Mouse (Mus musculus): ENCODE measurements around the gene Ttc37. TPM values are rescaled to one million over a fixed set of nuclear protein-coding genes. Genes with fewer than 3 reads are reported as not detected.
A peak's percentile ranks its signal among the peaks of the same experiment; 100 is the strongest.

Gene Ttc37
- polyA plus RNA-seq, 1 experiment from 2014 or later = 8.0 TPM

DNA sequence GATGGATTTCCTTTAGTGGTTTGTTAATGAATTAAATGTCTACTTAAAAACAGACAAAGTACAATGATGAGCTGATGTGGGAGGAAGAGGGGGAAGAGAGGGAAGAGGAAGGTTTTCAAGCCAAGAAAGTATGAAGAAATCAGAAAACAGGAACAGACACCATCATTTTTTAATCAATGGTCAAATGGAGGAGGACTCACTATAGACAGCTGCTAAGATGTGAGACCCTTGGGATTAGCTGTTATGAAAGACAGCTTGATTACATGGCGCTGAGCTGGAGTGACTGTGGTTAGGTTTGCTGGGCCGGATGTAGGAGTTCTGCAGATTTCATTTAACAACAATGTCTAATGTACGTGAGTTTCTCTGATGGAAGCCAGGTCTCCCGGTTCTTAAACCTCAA is 35.0 kb upstream of the Ttc37 start:
- Histone ChIP-seq H3K9me3 (replicated peaks; ENCODE audit: control insufficient read depth, low read length) (no peaks in the 10 kb centered on the region), H3K4me3 (ENCODE audit: low read length) (no peak overlapping the region), H3K27ac (ENCODE audit: low read length) (no peak overlapping the region), H3K4me1 (ENCODE audit: control insufficient read depth, insufficient read depth, low read length) (no peaks in the 10 kb centered on the region), H3K27me3 (ENCODE audit: control insufficient read depth, insufficient read depth, low read length) (no peaks in the 10 kb centered on the region), H3K36me3 (ENCODE audit: control insufficient read depth, insufficient read depth) (peaks cover 3% of the 10 kb centered on the region; the same call in 1 of the 2 replicates), H3K9ac (ENCODE audit: low read length) (no peak overlapping the region), H3K4me2 (ENCODE audit: low read depth, low read length) (no peak overlapping the region)
- no peak for ATAC-seq (replicated peaks; ENCODE audit: extremely low read depth, insufficient read depth, low FRiP score)
- WGBS = 84% methylated on average over 4 of the region's 4 CpGs

DNA sequence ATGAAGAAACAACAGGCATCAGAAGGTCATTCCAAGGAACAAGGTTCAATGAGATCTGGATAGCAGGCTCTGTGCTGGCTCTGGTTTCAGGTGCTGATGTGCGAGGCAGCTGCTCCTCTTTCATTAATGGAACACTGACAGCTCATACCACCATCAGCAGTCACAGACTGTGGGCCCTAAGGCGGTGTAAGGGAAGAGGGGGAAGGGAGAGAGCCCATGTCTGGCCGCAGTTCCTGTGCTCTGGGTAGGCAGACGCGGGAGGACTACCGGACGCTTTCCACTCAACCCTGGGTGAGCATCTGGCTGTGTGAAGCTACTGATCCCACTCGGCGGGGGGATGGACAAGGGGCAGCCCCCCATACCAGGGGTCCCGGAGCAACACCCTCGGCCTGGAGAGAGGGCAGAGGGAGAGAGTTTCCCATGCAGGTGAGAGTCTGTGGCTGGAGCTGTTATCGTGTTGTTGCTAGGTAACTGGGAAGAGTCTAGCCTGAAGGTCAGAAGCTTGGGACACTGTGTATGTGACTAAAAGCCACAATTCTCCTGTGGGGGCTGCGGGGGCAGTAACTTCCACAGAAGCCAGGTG is 34.1 kb upstream of the Ttc37 start:
- no peaks in the 10 kb centered on the region for H3K4me1 ChIP-seq (ENCODE audit: control insufficient read depth, insufficient read depth, low read length)
- no peaks in the 10 kb centered on the region for H3K9me3 ChIP-seq (replicated peaks; ENCODE audit: control insufficient read depth, low read length)
- no peaks in the 10 kb centered on the region for H3K27me3 ChIP-seq (ENCODE audit: control insufficient read depth, insufficient read depth, low read length)
- no peak overlapping the region for H3K27ac ChIP-seq (ENCODE audit: low read length)
- ATAC-seq (replicated peaks; ENCODE audit: extremely low read depth, insufficient read depth, low FRiP score) = 0 out of 2 replicates have a peak, but pooled peaks have one; percentile 23
- peaks cover 3% of the 10 kb centered on the region; the same call in 1 of the 2 replicates for H3K36me3 ChIP-seq (ENCODE audit: control insufficient read depth, insufficient read depth)
- H3K4me3 ChIP-seq (ENCODE audit: low read length) = no peak overlapping the region
- WGBS = 74% methylated on average over 13 of the region's 13 CpGs
- H3K9ac ChIP-seq (ENCODE audit: low read length) = no peak overlapping the region
- H3K4me2 ChIP-seq (ENCODE audit: low read depth, low read length) = no peak overlapping the region

DNA sequence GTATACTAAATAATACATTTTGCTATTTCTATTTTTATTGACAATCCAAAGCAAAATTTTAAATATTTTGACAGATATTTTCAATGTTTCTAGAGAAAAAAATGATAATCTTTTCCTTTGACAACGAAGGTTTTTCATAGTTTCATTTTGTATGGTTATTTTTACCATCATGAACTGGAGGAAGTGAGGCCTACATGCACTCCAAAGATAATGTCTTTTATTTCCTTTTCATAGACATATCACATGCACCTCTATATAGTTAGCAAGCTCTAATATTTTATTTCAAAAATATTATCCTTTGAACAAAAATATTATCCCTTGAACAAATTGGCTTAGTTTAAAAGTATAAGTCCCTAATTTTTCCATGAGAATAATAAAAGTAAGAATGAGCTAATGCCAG is 24.2 kb upstream of the Ttc37 start:
- ATAC-seq (replicated peaks; ENCODE audit: extremely low read depth, insufficient read depth, low FRiP score) = no peak
- H3K36me3 ChIP-seq (ENCODE audit: control insufficient read depth, insufficient read depth) = no peaks in the 10 kb centered on the region
- H3K9ac ChIP-seq (ENCODE audit: low read length) = no peak overlapping the region
- H3K27me3 ChIP-seq (ENCODE audit: control insufficient read depth, insufficient read depth, low read length) = no peaks in the 10 kb centered on the region
- H3K4me2 ChIP-seq (ENCODE audit: low read depth, low read length) = no peak overlapping the region
- H3K4me3 ChIP-seq (ENCODE audit: low read length) = no peak overlapping the region
- H3K4me1 ChIP-seq (ENCODE audit: control insufficient read depth, insufficient read depth, low read length) = no peaks in the 10 kb centered on the region
- no peaks in the 10 kb centered on the region for H3K9me3 ChIP-seq (replicated peaks; ENCODE audit: control insufficient read depth, low read length)
- WGBS = 61% methylated on average over 1 of the region's 1 CpGs
- H3K27ac ChIP-seq (ENCODE audit: low read length) = no peak overlapping the region

DNA sequence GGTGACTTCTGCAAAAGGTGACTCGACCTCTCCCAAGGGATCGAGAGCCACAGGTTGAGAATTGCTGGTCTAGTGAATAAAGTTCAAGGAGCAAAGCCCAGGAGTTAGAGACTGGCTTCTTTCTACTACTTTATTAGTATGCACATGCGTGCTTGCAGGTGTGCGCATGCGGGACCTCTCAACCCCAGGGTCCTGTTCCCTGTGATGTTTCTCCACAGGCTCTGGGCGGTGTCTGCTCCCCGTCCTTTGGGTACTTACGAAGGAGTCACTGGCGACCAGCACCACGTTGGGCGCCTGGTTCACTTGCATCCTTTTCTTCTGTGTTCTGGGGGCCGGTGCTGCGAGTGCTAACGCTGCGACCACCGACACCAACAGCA is 430 bp upstream of the Ttc37 start:
- peak overlapping the region; percentile 76 for H3K9ac ChIP-seq (ENCODE audit: low read length)
- peak; percentile 81 for ATAC-seq (replicated peaks; ENCODE audit: extremely low read depth, insufficient read depth, low FRiP score)
- no peaks in the 10 kb centered on the region for H3K27me3 ChIP-seq (ENCODE audit: control insufficient read depth, insufficient read depth, low read length)
- H3K9me3 ChIP-seq (replicated peaks; ENCODE audit: control insufficient read depth, low read length) = no peaks in the 10 kb centered on the region
- H3K27ac ChIP-seq (ENCODE audit: low read length) = peak overlapping the region; percentile 82
- peak overlapping the region; percentile 67 for H3K4me2 ChIP-seq (ENCODE audit: low read depth, low read length)
- H3K36me3 ChIP-seq (ENCODE audit: control insufficient read depth, insufficient read depth) = peaks cover 3% of the 10 kb centered on the region; the same call in 1 of the 2 replicates
- WGBS = 3% methylated on average over 16 of the region's 16 CpGs
- 0 out of 2 replicates have a peak, but pooled peaks cover 2% of the 10 kb centered on the region for H3K4me1 ChIP-seq (ENCODE audit: control insufficient read depth, insufficient read depth, low read length)
- peak overlapping the region; percentile 77 for H3K4me3 ChIP-seq (ENCODE audit: low read length)

DNA sequence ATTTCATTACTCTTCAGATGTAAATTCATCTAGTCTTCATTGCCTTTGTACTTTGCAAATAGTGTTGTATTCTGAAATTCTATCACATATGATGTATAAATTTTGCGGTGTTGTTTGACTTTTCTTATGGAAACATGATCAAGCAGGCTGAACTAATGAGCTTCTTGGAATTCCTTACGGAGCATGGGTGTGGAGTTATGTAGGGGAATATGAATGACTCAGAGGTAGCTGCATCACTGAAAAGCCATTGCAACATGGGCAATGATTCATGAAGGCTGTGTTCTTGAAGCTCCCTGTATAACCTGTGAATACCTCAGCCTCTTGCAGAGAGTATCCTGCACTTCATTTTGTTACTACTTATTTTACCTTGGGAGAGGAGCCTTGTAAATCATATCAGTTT is 3.5 kb downstream of the Ttc37 start:
- H3K4me3 ChIP-seq (ENCODE audit: low read length) = no peak overlapping the region
- 0 out of 2 replicates have a peak, but pooled peaks cover 2% of the 10 kb centered on the region for H3K4me1 ChIP-seq (ENCODE audit: control insufficient read depth, insufficient read depth, low read length)
- WGBS = 91% methylated on average over 2 of the region's 2 CpGs
- H3K27ac ChIP-seq (ENCODE audit: low read length) = no peak overlapping the region
- H3K36me3 ChIP-seq (ENCODE audit: control insufficient read depth, insufficient read depth) = peaks cover 6% of the 10 kb centered on the region; the same call in 1 of the 2 replicates
- no peak for ATAC-seq (replicated peaks; ENCODE audit: extremely low read depth, insufficient read depth, low FRiP score)
- no peak overlapping the region for H3K9ac ChIP-seq (ENCODE audit: low read length)
- H3K9me3 ChIP-seq (replicated peaks; ENCODE audit: control insufficient read depth, low read length) = no peaks in the 10 kb centered on the region
- H3K4me2 ChIP-seq (ENCODE audit: low read depth, low read length) = no peak overlapping the region
- no peaks in the 10 kb centered on the region for H3K27me3 ChIP-seq (ENCODE audit: control insufficient read depth, insufficient read depth, low read length)

DNA sequence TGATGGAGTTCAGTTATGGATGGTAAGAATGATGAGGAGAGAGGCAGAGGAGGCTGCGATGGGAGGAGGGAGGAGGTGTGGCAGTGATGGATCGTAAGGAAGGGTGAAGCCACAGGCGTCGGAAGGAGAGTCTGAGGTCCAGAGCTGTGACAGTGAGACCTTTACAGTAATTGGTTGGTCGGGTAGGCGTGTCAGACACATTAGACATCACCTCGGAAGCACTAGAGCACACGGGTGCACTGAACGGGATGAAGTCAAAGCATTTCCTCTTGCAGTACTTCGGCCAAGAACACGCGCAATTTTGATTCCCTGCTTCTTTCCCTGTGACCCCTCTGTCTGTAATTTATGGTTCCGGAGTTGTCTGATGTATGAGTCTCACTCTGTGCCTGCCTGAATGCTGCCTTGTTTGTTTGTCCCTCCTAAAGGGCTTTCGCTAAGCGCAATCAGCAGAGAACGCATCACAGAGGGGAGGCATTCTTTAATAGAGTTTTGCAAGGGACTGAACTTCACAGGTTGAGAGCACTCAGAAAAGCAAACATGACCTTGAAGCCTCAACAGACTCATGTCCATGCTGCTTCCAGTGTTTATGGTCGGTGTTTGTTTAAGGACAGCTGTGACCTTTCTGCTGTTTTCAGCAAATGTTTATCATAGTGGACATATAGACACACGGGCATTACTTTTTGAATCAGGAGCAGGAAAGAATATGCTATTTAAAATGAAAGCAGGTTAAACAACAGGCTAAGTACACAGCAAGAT is 10.7 kb downstream of the Ttc37 start:
- Histone ChIP-seq H3K4me2 (ENCODE audit: low read depth, low read length) (no peak overlapping the region), H3K27me3 (ENCODE audit: control insufficient read depth, insufficient read depth, low read length) (no peaks in the 10 kb centered on the region), H3K36me3 (ENCODE audit: control insufficient read depth, insufficient read depth) (peaks cover 22% of the 10 kb centered on the region), H3K4me3 (ENCODE audit: low read length) (no peak overlapping the region), H3K4me1 (ENCODE audit: control insufficient read depth, insufficient read depth, low read length) (no peaks in the 10 kb centered on the region), H3K9ac (ENCODE audit: low read length) (no peak overlapping the region), H3K27ac (ENCODE audit: low read length) (no peak overlapping the region), H3K9me3 (replicated peaks; ENCODE audit: control insufficient read depth, low read length) (no peaks in the 10 kb centered on the region)
- ATAC-seq (replicated peaks; ENCODE audit: extremely low read depth, insufficient read depth, low FRiP score) = no peak
- 84% methylated on average over 18 of the region's 18 CpGs for WGBS

DNA sequence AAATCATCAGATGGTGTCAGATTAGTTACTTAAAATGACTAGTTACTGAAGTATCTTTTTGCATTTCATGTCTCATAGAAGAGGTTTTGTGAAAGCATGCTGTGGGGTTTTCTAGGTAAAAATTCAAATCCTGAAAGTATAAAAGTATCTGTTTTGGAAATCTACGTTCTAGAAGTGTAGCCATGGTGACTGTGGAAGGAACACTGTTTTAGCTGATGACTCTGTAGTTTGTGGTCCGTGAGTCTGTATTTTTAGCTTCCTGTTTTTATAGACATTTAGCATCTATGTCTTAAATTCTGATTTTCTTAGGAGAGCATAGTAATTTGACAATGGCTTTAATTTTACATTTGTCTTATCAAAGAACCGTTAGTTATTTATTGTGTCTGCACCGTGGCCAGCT is 30.3 kb downstream of the Ttc37 start:
- 92% methylated on average over 4 of the region's 4 CpGs for WGBS
- Histone ChIP-seq H3K27ac (ENCODE audit: low read length) (no peak overlapping the region), H3K4me3 (ENCODE audit: low read length) (no peak overlapping the region), H3K4me2 (ENCODE audit: low read depth, low read length) (no peak overlapping the region), H3K4me1 (ENCODE audit: control insufficient read depth, insufficient read depth, low read length) (no peaks in the 10 kb centered on the region), H3K9me3 (replicated peaks; ENCODE audit: control insufficient read depth, low read length) (no peaks in the 10 kb centered on the region), H3K27me3 (ENCODE audit: control insufficient read depth, insufficient read depth, low read length) (no peaks in the 10 kb centered on the region), H3K9ac (ENCODE audit: low read length) (no peak overlapping the region), H3K36me3 (ENCODE audit: control insufficient read depth, insufficient read depth) (peaks cover 26% of the 10 kb centered on the region)
- no peak for ATAC-seq (replicated peaks; ENCODE audit: extremely low read depth, insufficient read depth, low FRiP score)

DNA sequence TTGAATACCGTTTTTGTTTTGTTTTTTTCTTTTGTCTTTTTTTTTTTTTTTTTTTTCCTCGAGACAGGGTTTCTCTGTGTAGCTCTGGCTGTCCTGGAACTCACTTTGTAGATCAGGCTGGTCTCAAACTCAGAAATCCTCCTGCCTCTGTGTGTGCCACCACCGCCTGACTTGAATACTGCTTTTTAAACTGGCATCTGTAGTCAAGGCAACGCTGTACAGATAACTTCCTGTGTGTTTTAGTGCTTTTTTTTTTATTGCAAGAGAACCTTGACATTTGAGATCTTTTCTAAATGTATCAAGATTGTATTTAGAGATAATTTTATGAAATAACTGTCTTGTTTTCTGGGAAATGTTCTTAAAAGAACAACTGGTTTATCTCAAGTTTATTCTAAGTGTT is 33.9 kb downstream of the Ttc37 start:
- no peak overlapping the region for H3K27ac ChIP-seq (ENCODE audit: low read length)
- H3K4me3 ChIP-seq (ENCODE audit: low read length) = no peak overlapping the region
- H3K4me1 ChIP-seq (ENCODE audit: control insufficient read depth, insufficient read depth, low read length) = no peaks in the 10 kb centered on the region
- no peak overlapping the region for H3K4me2 ChIP-seq (ENCODE audit: low read depth, low read length)
- ATAC-seq (replicated peaks; ENCODE audit: extremely low read depth, insufficient read depth, low FRiP score) = no peak
- no peaks in the 10 kb centered on the region for H3K9me3 ChIP-seq (replicated peaks; ENCODE audit: control insufficient read depth, low read length)
- no peak overlapping the region for H3K9ac ChIP-seq (ENCODE audit: low read length)
- H3K27me3 ChIP-seq (ENCODE audit: control insufficient read depth, insufficient read depth, low read length) = no peaks in the 10 kb centered on the region
- 87% methylated on average over 4 of the region's 4 CpGs for WGBS
- H3K36me3 ChIP-seq (ENCODE audit: control insufficient read depth, insufficient read depth) = peaks cover 34% of the 10 kb centered on the region

DNA sequence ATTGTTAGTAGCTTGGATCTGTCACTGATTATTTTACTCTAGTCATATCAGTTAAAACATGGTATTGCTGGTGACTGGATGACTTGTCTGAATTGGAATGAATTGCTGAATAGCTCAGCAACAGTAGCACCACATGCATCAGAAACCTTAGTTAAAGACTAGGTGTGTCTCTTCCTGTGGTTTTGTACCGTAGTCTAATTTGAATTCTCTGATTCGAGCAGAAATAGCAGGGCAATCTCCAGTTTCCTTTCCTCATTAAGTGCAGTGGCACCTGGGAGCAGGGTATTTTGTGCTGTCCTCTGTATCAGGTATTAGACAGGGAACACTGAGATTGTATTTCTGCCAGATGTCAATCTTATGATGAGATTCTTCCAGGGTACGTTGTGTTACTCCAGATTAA is 40.3 kb downstream of the Ttc37 start:
- H3K27me3 ChIP-seq (ENCODE audit: control insufficient read depth, insufficient read depth, low read length) = no peaks in the 10 kb centered on the region
- H3K36me3 ChIP-seq (ENCODE audit: control insufficient read depth, insufficient read depth) = peaks cover 33% of the 10 kb centered on the region
- H3K27ac ChIP-seq (ENCODE audit: low read length) = no peak overlapping the region
- ATAC-seq (replicated peaks; ENCODE audit: extremely low read depth, insufficient read depth, low FRiP score) = no peak
- no peak overlapping the region for H3K4me3 ChIP-seq (ENCODE audit: low read length)
- 85% methylated on average over 3 of the region's 3 CpGs for WGBS
- H3K4me2 ChIP-seq (ENCODE audit: low read depth, low read length) = no peak overlapping the region
- H3K9ac ChIP-seq (ENCODE audit: low read length) = no peak overlapping the region
- no peaks in the 10 kb centered on the region for H3K4me1 ChIP-seq (ENCODE audit: control insufficient read depth, insufficient read depth, low read length)
- no peaks in the 10 kb centered on the region for H3K9me3 ChIP-seq (replicated peaks; ENCODE audit: control insufficient read depth, low read length)
